Mouse (Mus musculus): ENCODE data around the gene Irs1. TPM values are rescaled to one million over a fixed set of nuclear protein-coding genes. Genes with fewer than 3 reads are reported as not detected.
A peak's percentile ranks its signal among the peaks of the same experiment; 100 is the strongest.

Irs1 gene
- polyA plus RNA-seq (2015; fragmentation: Nextera tagmentation; extraction: Ambion mirVana) = 10.7 and 11.8 TPM in 2 replicates

DNA sequence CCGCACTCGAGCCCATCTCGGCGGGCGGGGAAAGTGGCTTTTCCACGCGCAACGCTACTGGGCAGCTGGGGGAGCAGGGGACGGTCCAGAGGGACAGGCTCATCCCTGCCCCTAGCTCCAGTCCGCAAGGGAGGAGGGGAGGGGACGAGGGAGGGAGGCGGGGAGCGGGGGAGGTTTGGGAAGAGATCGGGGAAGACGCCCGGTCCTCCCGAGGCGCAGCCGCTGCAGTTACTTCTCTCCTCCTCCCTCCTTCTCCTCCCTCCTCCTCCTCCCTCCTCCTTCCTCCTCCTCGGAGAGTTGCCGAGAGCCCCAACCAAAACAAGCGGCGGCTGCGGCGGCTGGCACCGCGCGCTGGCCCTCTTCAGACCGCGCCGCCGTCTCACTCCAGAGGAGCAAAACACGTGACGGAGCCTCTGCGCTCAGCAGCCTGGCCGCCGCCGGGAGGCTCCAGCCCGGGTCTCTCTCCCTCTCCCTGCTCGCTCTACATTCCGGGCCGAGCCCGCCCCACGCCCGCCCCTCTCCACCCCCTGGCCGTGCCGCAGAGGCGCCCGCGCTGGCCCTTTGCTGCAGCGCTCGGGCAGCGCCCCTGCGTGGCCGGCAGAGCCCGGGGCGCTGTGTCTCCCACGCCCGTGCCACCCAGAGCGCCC lies at the start of gene Irs1:
Gene Irs1, minus strand, starts transcription at position 266 of the 647 bp plus-strand sequence.
- Histone ChIP-seq H3K4me3 (peak within 1 kb of the TSS; percentile 75), H3K4me2 (replicated peaks) (peak within 1 kb of the TSS; percentile 92), H3K27ac (peak within 1 kb of the TSS; percentile 97), H3K9ac (peak within 1 kb of the TSS; percentile 84), H3K9me3 (peaks cover 5% of the 10 kb centered on the region; the same call in 1 of the 2 replicates), H3K4me1 (peaks cover 43% of the 10 kb centered on the region), H3K27me3 (no peaks in the 10 kb centered on the region), H3K36me3 (peaks cover 26% of the 10 kb centered on the region)
- ATAC-seq (ENCODE audit: low FRiP score, low read depth) = peak; percentile 88
- WGBS = under 1% methylated on average over 49 of the region's 60 CpGs

DNA sequence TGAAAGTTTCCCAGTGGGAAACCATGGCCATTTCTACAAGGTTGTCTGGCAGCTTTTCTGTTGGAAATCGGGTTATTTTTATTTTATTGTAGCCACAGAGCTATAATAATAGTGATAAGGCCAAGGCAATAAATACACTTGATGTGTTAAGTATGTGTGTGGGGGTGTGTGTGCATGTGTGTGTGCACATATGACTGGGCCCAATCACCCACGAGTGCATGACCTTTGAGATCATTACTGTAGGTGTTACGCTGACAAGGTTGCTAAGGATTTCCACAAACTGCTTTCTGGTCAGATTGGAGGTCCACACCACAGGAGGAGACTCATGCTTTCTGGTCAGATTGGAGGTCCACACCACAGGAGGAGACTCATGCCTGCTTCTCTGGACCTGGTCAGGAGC lies 43.3 kb upstream of the Irs1 start:
- ATAC-seq (ENCODE audit: low FRiP score, low read depth) = no peak
- 80% methylated on average over 3 of the region's 3 CpGs for WGBS
- Histone ChIP-seq H3K9me3 (no peaks in the 10 kb centered on the region), H3K27me3 (no peaks in the 10 kb centered on the region), H3K36me3 (no peaks in the 10 kb centered on the region), H3K4me2 (replicated peaks) (no peak overlapping the region), H3K9ac (no peak overlapping the region), H3K4me3 (no peak overlapping the region), H3K27ac (no peak overlapping the region), H3K4me1 (no peaks in the 10 kb centered on the region)

DNA sequence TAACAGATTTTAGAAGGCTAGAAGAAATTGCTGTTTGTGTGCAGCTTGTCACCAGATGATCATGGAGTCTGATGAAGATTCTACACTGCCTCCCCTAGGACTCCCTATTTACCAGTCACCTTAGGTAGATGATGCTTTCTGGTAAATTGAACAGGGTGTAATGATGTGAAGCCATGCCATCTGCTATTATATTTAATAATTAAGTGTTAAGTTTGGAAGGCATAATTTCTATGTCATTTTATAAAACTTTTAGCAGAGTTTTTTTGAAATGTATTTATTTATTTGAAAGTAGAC lies 38.7 kb upstream of the Irs1 start:
- Histone ChIP-seq H3K36me3 (no peaks in the 10 kb centered on the region), H3K9ac (no peak overlapping the region), H3K27ac (no peak overlapping the region), H3K4me2 (replicated peaks) (no peak overlapping the region), H3K4me3 (no peak overlapping the region), H3K4me1 (no peaks in the 10 kb centered on the region), H3K27me3 (no peaks in the 10 kb centered on the region), H3K9me3 (no peaks in the 10 kb centered on the region)
- no peak for ATAC-seq (ENCODE audit: low FRiP score, low read depth)

DNA sequence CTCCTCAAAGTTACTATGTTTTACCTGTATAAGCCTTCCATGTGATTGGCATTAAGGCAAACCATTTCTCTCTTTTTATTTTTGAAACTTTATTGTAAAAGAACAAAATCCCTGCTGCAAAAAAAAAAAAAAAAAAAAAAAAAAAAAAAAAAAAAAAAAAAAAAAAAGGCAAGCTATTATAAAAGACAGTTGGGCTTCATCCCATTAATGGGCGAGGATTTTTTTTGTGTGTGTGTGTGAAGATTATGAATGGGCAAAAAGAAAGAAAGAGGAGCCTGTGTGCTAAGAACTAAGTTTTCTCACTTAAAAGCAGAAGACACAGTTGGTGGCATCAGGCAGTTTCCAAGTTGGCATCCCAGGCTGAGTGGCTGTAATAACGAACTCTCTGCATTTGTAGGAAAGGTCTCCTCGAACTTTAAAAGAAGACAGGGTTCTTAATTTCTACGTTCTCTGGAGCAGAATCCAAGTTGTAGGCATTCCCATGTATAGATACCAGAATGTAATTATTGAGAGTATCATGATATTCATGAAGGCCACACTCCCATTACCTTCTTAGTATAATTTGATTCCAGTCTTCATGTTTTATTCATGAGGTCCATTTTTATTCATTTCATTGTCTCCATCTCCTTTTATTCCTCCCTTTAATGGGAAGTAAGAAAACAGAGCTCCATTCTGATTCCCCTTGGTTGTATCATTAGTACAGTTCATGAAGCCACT lies 38.2 kb upstream of the Irs1 start:
- H3K9me3 ChIP-seq = no peaks in the 10 kb centered on the region
- ATAC-seq (ENCODE audit: low FRiP score, low read depth) = no peak
- H3K9ac ChIP-seq = no peak overlapping the region
- no peaks in the 10 kb centered on the region for H3K36me3 ChIP-seq
- no peak overlapping the region for H3K27ac ChIP-seq
- H3K27me3 ChIP-seq = no peaks in the 10 kb centered on the region
- H3K4me1 ChIP-seq = no peaks in the 10 kb centered on the region
- 77% methylated on average over 4 of the region's 4 CpGs for WGBS
- H3K4me2 ChIP-seq (replicated peaks) = no peak overlapping the region
- H3K4me3 ChIP-seq = no peak overlapping the region

DNA sequence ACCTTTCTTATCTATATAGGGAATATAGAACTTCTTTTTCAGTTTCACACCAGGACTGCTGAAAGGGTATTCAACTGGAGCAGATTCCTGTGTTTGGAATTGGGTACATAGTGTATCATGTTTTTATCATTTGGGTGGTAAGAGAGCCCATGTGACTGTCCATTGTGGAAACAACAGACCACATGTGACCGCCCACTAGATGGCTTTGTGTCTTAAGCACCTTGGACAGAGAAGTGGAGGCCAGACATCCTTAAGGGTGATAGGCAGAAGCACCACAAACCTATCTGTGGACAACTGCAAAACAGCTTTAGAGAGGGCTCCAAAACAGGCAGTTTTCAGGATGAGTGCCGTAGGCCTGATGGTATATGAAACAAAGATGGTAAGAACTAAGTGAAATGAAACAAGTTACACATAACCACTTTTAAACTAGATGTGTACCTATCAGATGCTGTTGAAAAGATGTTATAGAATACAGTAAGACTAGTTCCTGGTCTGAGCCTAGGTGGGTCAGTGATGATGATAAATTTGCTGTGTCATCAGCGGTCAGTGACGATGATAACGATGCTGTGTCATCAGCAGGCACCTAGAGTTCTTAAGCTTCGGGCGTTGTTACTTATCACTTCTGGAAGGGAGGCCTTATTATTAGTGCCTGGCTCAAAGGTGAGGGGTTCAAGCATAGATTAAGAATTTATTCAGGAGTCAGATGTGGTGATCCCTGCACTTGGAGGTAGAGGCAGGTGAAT lies 37.0 kb upstream of the Irs1 start:
- 92% methylated on average over 7 of the region's 7 CpGs for WGBS
- Histone ChIP-seq H3K27me3 (no peaks in the 10 kb centered on the region), H3K9ac (no peak overlapping the region), H3K9me3 (no peaks in the 10 kb centered on the region), H3K27ac (no peak overlapping the region), H3K4me1 (no peaks in the 10 kb centered on the region), H3K4me2 (replicated peaks) (no peak overlapping the region), H3K4me3 (no peak overlapping the region), H3K36me3 (no peaks in the 10 kb centered on the region)
- no peak for ATAC-seq (ENCODE audit: low FRiP score, low read depth)

DNA sequence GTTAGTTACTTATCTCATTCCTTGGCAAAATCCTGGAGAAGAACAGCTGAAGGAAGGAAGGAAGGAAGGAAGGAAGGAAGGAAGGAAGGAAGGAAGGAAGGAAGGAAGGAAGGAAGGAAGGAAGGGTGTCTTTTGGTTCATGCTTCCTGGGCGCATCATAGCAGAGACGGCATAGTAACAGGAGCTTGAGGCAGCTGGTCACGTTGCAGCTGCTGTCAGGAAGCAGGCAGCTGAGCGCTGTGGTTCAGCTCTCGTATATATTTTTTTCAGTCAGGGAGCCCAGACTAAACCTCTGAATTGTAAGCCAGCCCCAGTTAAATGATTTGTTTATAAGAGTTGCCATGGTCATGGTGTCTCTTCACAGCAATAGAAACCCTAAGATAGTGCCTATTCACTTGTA lies 34.9 kb upstream of the Irs1 start:
- ATAC-seq (ENCODE audit: low FRiP score, low read depth) = no peak
- 87% methylated on average over 5 of the region's 5 CpGs for WGBS
- H3K27ac ChIP-seq = no peak overlapping the region
- H3K9me3 ChIP-seq = no peaks in the 10 kb centered on the region
- no peaks in the 10 kb centered on the region for H3K27me3 ChIP-seq
- H3K4me2 ChIP-seq (replicated peaks) = no peak overlapping the region
- no peak overlapping the region for H3K4me3 ChIP-seq
- peaks cover 4% of the 10 kb centered on the region; the same call in 1 of the 2 replicates for H3K4me1 ChIP-seq
- H3K9ac ChIP-seq = no peak overlapping the region
- H3K36me3 ChIP-seq = no peaks in the 10 kb centered on the region

DNA sequence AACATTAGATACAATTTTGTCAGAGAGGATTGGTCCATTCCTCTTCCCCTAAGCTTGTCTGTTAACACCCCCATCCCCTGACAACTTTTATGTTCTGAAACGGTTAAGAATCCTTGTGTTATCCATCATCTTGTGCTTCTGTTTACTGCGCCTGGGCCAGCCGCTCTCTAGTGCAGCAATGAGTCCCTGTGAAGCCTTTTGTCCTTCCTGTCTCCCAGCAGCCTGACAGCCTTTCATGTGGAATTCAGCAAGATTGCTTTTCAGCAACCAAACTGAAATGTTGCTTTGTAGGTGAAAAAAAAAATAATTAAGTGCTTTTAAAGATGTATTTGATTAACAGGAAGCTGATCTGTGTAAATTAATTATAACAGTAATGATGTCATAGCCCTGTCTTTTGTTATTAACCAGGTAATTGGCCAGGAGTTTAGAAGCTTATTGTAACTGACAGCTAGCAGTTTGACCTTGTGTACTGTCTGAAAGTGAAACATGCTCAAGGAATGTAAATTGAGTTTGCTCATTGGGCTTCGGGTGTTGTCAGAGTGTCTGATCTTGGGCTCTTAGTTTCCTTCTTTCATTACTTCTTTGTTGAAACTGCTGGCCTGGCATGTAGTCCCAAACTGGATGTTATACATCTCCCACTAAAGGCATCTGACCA lies 33.0 kb upstream of the Irs1 start:
- H3K9me3 ChIP-seq = no peaks in the 10 kb centered on the region
- H3K4me3 ChIP-seq = no peak overlapping the region
- H3K4me1 ChIP-seq = peaks cover 4% of the 10 kb centered on the region; the same call in 1 of the 2 replicates
- H3K27me3 ChIP-seq = no peaks in the 10 kb centered on the region
- no peaks in the 10 kb centered on the region for H3K36me3 ChIP-seq
- no peak for ATAC-seq (ENCODE audit: low FRiP score, low read depth)
- H3K9ac ChIP-seq = no peak overlapping the region
- no peak overlapping the region for H3K4me2 ChIP-seq (replicated peaks)
- WGBS = 22% methylated on average over 4 of the region's 4 CpGs
- no peak overlapping the region for H3K27ac ChIP-seq

DNA sequence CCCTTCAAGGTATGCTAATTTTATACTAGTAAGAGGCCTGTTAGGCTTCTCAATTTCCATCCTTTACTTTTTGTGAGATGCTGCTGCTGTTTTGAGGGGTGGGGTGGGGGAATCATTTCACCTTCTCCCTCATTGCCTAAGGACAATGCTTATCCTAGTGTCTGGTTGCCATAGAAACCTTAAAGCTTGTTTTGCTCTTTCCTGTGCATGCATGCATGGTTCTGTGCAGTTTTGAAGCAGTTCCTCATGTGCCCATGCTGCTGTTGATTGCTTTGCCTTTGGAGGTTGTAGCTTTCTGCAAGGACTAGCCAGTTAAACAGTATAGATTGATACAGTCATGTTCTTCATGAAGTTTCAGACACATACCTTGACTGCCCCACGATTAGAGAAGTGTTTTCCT lies 30.2 kb upstream of the Irs1 start:
- Histone ChIP-seq H3K4me2 (replicated peaks) (no peak overlapping the region), H3K27me3 (no peaks in the 10 kb centered on the region), H3K9ac (no peak overlapping the region), H3K27ac (no peak overlapping the region), H3K4me3 (no peak overlapping the region), H3K36me3 (no peaks in the 10 kb centered on the region), H3K4me1 (peaks cover 13% of the 10 kb centered on the region), H3K9me3 (no peaks in the 10 kb centered on the region)
- ATAC-seq (ENCODE audit: low FRiP score, low read depth) = no peak
- 83% methylated on average over 1 of the region's 1 CpGs for WGBS

DNA sequence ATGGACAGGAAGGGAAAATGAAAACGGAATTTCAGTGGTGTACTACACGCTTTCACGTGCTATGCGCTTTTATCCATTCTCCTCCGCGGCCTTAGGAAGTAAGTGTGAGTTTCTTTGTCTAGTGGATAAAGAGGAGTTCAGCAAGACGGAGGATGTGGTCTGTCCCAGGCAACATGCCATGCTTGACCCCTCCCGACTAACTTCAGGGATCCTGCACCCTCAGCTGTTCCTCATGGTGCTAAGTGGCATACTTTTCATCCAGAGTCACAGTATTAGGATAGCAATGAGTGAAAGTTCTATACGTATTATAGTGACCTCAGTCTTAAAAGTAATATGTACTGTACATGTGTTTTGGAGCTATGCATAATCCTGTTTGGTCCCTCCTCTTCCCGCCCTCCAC lies 29.6 kb upstream of the Irs1 start:
- Histone ChIP-seq H3K36me3 (no peaks in the 10 kb centered on the region), H3K9me3 (no peaks in the 10 kb centered on the region), H3K4me1 (peaks cover 13% of the 10 kb centered on the region), H3K9ac (no peak overlapping the region), H3K27ac (no peak overlapping the region; the same call in 1 of the 2 replicates), H3K4me2 (replicated peaks) (no peak overlapping the region), H3K27me3 (no peaks in the 10 kb centered on the region), H3K4me3 (no peak overlapping the region)
- no peak for ATAC-seq (ENCODE audit: low FRiP score, low read depth)
- WGBS = 86% methylated on average over 10 of the region's 10 CpGs

DNA sequence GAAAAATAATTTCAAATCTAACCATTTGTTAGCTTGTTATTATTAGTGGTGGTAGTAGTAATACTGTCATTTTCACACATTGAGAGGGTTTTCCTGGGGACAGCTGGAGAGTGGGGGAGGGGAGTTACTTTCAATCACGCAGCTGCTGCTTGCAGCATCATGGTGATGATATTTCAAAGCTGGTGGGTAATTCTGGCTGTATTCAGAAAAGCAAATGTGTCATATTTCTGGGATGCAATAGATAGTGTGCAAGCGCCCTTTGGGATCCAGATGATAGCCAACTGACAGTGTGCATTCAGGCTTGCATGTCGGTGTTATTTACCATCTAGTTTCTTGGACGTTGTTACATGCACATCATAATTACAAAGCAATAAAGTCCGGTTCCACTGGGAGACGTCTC lies 29.2 kb upstream of the Irs1 start:
- H3K4me1 ChIP-seq = peaks cover 13% of the 10 kb centered on the region
- no peak for ATAC-seq (ENCODE audit: low FRiP score, low read depth)
- 60% methylated on average over 6 of the region's 6 CpGs for WGBS
- H3K27ac ChIP-seq = no peak overlapping the region; the same call in 1 of the 2 replicates
- no peaks in the 10 kb centered on the region for H3K9me3 ChIP-seq
- no peaks in the 10 kb centered on the region for H3K27me3 ChIP-seq
- H3K4me2 ChIP-seq (replicated peaks) = no peak overlapping the region
- no peak overlapping the region for H3K9ac ChIP-seq
- H3K36me3 ChIP-seq = no peaks in the 10 kb centered on the region
- H3K4me3 ChIP-seq = no peak overlapping the region

DNA sequence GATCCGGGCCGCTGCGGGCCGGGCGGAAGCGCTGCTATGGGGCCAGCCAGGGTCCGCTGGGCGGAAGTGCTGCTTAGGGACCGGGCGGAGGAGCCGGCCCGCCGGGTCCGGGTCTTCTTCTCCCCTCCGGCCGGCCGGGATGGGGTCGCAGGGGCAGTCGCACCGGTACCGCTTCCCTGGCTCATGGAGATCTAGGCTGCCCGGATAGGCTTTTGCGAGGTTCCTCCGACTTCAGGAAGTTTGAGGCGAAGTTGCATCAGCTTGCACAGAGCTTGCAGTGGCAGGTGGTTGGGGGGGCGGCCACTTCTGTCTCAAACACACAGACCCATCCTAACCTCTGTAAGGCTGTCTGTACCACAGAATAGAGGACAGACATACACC lies 25.5 kb upstream of the Irs1 start:
- Histone ChIP-seq H3K4me3 (peak overlapping the region; percentile 89), H3K9ac (peak overlapping the region; percentile 93), H3K36me3 (no peaks in the 10 kb centered on the region), H3K27me3 (no peaks in the 10 kb centered on the region), H3K27ac (peak overlapping the region; percentile 97), H3K9me3 (no peaks in the 10 kb centered on the region), H3K4me2 (replicated peaks) (peak overlapping the region; percentile 75), H3K4me1 (peaks cover 9% of the 10 kb centered on the region)
- peak; percentile 49 for ATAC-seq (ENCODE audit: low FRiP score, low read depth)
- 0% methylated on average over 25 of the region's 26 CpGs for WGBS

DNA sequence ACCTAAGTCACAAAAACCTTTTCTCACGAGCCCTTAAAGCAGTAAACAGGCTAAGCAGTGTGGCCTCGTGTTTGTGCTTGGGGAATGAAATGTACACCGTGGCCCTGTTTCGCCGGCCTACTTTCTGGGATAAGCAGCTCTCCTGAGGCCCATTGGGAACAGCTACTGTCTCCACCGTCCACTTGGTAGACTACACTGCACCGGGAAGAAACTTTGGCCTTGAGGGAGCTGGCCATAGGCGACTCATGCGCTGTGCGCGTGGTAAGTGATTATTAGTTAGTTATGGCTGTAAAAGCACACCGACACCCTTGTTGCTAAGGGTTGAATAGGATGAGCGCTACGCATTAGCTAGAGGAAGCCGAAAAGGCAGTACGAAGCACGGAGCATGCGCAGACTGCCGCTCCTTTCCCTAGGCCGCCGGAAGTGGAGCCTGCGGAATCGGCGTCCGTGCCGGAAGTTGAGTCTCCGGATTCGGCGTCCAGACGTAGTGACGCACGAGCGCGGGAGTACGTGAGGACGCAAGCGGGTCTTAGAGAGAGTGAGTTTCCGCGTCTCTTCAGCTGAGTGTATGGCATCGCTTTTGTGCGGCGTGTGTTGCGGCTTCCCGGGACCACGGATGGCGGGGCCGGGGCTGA lies 25.0 kb upstream of the Irs1 start, which contains the start of gene Rhbdd1:
Gene Rhbdd1, plus strand, starts transcription at position 342 of the 635 bp plus-strand sequence.
- peaks cover 9% of the 10 kb centered on the region for H3K4me1 ChIP-seq
- H3K9me3 ChIP-seq = no peaks in the 10 kb centered on the region
- peak; percentile 97 for ATAC-seq (ENCODE audit: low FRiP score, low read depth)
- H3K27ac ChIP-seq = peak within 1 kb of the TSS; percentile 97
- 4% methylated on average over 47 of the region's 47 CpGs for WGBS
- H3K4me3 ChIP-seq = peak within 1 kb of the TSS; percentile 89
- no peaks in the 10 kb centered on the region for H3K27me3 ChIP-seq
- H3K36me3 ChIP-seq = no peaks in the 10 kb centered on the region
- H3K4me2 ChIP-seq (replicated peaks) = peak within 1 kb of the TSS; percentile 75
- peak within 1 kb of the TSS; percentile 93 for H3K9ac ChIP-seq

Measured in limb, embryonic 13.5 days (tissue).